Mouse (Mus musculus) brain, embryonic 14.5 days (tissue): ENCODE measurements around the gene Dnmbp.

Experiments
- CTCF ChIP-seq: fragments of 200-500 bp; IDR thresholded peaks from 2 replicates; pipeline ENCODE4 v1.5.1; 2012; ENCODE audit warnings: inconsistent platforms, mild to moderate bottlenecking, moderate library complexity, borderline replicate concordance; ENCODE audit not compliant: insufficient read depth, insufficient read length; ENCODE audit errors: extremely low read depth
- POLR2A ChIP-seq: fragments of 200-500 bp; IDR thresholded peaks from 2 replicates; pipeline ENCODE4 v1.6.1; 2012; ENCODE audit warnings: mild to moderate bottlenecking, inconsistent platforms, borderline replicate concordance; ENCODE audit not compliant: poor library complexity, insufficient read depth, insufficient read length, severe bottlenecking; ENCODE audit errors: extremely low read depth

GRCm38 (mm10) chr19:43870418-43870817 lies 69.6 kb downstream of the Dnmbp start:
- TF ChIP-seq CTCF, result no peak
- no peak for TF ChIP-seq POLR2A
